Mouse (Mus musculus) layer of hippocampus, postnatal 10 days (tissue): ENCODE data around the gene Gm8909. TPM values are rescaled to one million over a fixed set of nuclear protein-coding genes. Genes with fewer than 3 reads are reported as not detected.
A peak's percentile ranks its signal among the peaks of the same experiment; 100 is the strongest.
"Not testable (repeated sequence)": the region's sequence is repeated elsewhere in the genome, so short reads cannot be mapped to it uniquely, and the experiment has no call there.

Experiments
- DNase-seq, 2 experiments: peaks; one replicate each; pipeline ENCODE4 v3.0.0; 2021; ENCODE audit warnings: low spot score in 2 of 2
- long read RNA-seq: library from polyadenylated mRNA; stranded (forward); transcript quantifications from one replicate; pipeline ENCODE4 v2.0.0, GENCODE M21; 2023
- total RNA-seq, 2 experiments: library from RNA; stranded (reverse); gene quantifications; 2 replicates each; pipeline ENCODE4 v1.2.3; 2021

The Gm8909 gene
- not detected for total RNA-seq
- long read RNA-seq, result 0 reads

DNA sequence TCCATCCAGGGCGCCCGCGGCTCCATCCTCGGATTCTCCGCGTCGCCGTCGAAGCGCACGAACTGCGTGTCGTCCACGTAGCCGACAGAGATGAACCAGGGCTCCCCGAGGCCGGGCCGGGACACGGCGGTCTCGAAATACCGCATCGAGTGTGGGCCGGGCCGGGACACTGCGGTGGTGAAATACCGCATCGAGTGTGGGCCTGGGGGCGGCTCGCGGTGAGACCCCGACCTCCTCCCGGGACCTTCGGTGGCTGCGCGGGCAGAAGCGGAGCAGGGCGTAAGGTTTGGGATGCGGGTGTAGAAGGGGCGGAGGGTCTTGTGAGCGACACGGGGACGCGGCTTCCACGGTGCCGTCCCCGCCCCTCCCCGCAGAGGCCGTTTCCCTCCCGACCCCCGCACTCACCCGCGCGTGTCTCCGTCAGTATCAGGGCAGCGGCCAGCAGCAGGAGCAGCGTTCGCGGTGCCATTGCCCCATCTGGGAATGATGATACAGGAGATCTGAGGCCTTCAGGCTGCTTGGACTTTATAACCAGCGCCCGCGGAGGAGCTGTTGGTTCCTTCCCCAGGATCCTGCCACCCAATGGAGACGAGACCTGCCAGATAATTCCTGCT lies at the start of gene Gm8909:
Gene Gm8909, minus strand, starts transcription at position 499 of the 614 bp plus-strand sequence.
- DNase-seq, result no peak

DNA sequence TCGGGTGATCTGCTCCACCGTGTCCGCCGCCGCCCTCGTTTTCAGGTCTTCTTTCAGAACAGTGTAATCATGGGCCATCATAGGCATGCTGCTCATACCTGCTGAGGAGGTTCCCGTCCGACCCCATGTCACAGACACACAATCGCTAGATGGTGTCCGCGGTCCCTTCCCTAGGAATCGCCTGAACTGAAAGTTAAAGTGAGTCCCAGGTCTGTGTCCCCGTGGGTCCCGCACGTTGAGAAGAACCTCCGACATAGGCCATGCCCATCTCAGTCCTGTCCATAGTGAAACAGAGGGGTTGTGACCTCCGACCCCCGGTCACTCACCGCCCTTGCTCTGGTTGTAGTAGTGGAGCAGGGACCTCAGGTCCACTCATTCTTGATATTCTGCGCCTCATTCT lies 47.2 kb upstream of the Gm8909 start:
- no peak for DNase-seq

DNA sequence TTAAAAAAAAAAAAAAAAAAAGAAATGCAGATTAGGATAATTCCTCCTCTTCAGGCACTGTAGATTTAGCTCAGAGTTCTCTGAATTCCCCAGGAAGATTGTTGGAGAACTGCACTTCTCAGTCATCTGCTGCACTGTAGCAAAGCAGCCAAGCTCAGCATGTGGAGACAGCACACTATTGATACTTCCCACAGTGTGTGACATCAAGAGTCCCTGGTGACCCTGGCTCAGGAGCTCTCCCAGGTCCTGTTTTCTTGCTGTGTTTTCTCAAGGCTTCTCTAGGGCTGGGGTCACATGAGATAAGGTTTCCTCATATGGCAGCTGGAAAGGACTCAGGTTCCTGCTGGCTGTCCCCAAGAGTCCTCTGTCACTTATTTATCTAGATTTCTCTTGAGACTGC lies 38.5 kb upstream of the Gm8909 start:
- no peak for DNase-seq

DNA sequence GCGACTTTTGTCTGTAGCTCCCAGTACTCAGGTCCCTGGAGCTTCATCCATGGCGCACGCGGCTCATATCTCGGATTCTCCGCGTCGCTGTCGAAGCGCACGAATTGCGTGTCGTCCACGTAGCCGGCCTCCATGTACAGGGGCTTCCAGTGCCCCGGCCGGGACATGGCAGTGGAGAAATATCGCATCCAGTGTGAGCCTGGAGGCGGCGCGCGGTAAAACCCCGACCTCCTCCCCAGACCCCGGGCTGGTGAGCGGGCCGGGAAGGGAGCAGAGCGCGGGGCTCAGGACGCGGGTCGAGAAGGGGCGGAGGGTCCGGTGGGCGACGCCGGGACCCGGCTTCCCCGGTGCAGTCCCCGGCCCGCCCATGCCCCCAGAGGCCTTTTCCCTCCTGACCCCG lies 37.5 kb upstream of the Gm8909 start:
- no peak for DNase-seq

DNA sequence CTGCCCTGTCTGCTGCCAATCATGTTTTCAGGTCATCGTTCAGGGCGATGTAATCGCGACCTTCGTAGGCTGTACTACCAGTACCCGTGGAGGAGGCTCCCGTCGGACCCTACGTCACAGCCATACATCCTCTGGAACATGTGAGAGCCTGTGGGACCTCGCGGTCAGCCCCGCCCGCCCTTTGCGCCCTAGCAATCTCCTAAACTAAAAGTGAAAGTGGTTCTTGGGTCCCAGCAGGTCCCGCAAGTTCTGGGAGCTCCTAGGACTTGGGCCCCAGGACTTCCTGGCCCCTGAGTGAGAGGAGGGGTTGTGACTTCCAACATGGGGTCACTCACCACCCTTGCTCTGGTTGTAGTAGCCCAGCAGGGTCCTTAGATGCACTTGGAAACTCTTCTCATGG lies 37.1 kb upstream of the Gm8909 start:
- no peak for DNase-seq

DNA sequence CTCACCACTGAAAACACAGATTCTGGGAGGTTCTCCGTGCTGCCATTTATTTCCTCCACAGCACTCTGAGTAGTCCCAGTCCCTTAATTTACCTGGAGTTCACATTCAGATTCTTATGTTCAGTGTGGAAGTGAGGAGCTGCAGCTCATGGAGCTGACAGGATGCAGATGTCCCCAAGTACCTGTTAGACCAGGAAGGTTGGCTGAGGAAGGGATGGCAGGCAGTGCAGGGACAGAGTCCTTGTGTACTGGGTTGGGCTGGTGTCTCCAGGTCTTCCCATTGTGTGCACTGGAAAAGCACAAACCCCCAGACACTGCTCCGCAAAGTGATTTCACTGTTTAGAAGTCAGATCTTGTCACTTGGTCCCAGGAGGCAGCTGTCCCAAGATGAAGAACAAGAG lies 33.5 kb upstream of the Gm8909 start:
- no peak for DNase-seq

DNA sequence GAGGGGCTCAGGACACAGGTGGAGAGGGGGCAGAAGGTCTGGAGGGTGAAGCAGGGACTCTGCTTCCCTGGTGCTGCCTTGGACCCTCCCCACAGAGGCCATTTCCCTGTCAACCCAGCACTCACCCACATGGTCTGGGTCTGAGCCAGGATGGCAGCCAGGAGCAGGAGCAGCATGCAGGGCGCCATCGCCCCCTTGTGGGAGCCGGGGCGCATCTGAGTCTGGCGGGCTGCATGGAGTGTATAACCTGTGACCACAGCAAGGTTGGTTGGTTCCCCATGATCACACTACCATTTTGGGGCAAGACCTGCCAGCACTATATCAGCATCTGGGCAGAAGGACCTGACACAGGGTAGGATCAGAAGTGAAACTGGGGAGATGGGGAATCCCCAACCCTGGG lies 30.0 kb upstream of the Gm8909 start:
- DNase-seq, result no peak

- DNase-seq, result no peak
Observed at GRCm38 (mm10) chr17:36194471-36194870, 26.1 kb upstream of the Gm8909 start.

DNA sequence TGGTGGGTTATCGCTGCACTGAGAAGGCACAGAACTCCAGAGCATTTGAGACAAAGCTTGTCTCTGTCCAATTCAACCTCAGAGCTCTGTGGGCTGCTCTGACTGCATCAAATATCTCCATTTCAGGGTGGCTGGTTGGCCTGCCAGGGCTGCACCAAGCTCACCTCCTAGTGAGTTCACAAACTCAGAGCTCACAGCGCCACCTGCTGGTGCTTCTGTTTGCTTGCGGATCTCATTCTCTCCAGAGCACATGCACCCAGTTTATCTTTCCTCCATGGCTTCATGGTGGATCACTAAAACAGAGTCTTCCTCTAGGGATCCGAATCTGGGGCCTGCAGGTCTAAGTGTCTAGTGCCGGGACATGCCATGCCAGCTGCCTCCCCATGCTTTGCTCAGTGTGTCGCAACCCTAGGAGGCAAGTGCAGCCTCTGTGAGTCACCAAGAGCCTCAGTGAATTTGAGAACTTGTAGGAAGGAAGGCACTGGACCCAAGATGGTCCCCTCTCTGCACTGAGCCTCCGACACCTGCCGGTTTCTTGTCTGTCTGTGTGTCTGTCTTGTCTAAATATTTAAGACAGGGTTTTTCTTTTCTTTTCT lies 25.3 kb upstream of the Gm8909 start:
- DNase-seq, result peak; percentile 68 to 77

GRCm38 (mm10) chr17:36192371-36192770 lies 24.0 kb upstream of the Gm8909 start:
- no peak for DNase-seq

DNA sequence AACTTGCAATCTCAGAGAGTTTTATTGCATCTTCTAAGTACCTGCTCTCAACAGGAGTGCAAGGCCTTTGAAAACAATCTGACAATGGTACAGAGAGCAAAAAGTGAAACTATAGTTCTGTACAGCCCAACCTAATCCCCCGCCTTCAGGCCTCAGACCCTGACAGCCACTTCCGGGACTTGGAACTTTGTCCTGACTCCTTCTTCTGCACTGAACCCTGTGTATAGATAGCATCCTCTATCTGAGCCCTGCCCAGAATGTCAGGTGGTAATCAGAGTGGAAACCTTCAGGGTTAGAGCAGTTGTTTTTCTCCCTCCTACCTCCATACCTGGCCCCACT lies 21.8 kb upstream of the Gm8909 start, which contains the start of gene H2-T3:
Gene H2-T3, minus strand, starts transcription at position 119 of the 339 bp plus-strand sequence.
- no peak for DNase-seq

DNA sequence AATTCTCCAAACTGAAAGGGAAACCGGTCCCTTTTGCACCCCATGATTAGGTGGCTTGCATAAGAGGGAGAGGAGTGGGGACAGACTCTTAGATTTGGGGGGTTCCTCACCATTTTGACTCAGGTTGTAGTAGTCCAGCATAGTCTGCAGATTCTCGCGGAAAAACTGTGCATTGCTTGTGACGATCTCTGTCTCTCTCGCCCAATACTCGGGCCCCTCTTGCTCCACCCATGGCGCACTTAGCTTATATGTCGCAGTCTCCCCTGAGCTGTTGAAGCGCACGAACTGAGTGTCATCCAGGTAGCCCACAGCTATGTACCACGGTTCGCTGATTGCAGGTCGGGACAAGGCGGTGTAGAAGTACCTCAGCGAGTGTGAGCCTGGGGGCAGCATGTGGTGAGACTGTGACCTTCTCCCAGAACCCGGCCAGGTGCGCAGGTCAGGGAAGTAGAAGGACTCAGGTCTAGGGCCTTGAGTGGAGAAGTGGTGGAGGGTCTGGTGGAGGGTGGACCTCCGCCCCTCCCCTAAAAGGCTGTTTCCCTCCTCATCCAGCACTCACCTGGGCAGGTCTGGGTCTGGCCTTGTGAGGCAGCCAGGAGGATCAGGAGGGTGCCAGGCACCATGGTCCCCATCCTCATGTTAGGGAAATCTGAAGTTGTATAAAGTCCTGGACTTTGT lies 21.3 kb upstream of the Gm8909 start:
- DNase-seq, result no peak

GRCm38 (mm10) chr17:36187540-36187939 lies 19.2 kb upstream of the Gm8909 start:
- DNase-seq, result no peak

DNA sequence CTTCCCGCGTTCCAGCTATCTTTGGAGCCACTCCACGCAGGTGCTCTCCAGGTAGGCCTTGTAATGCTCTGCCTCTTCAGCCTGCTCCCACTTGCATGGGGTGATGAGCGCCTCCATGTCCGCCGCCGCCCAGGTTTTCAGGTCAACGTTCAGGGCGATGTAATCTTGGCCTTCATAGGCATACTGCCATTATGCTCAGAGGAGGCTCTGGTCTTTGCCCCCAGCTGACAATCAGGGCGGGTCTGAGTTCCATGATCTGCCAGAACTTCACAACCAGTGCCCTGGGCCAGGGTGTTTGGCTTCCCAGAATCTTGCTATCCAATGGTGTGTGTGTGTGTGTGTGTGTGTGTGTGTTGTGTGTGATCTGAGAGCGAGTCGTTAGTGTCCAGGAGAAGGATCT lies 13.9 kb upstream of the Gm8909 start:
- no peak for DNase-seq

DNA sequence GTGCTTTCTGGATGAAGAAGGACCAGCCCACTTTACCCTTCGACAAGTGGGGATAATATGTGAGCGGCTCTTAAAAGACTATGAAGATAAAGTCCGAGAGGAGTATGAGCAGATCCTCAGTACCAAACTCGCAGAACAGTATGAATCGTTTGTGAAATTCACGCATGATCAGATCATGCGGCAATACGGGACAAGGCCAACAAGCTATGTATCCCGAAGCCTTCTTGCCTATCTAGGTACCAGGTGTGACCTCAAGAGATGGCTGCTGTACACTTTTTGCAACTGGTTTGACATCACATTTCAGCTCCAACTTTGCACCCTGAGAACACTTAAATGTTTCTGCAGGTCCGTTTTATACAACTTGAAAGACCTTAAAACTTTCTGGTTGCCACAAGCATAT lies 11.1 kb upstream of the Gm8909 start:
- DNase-seq, result not testable (repeated sequence)

DNA sequence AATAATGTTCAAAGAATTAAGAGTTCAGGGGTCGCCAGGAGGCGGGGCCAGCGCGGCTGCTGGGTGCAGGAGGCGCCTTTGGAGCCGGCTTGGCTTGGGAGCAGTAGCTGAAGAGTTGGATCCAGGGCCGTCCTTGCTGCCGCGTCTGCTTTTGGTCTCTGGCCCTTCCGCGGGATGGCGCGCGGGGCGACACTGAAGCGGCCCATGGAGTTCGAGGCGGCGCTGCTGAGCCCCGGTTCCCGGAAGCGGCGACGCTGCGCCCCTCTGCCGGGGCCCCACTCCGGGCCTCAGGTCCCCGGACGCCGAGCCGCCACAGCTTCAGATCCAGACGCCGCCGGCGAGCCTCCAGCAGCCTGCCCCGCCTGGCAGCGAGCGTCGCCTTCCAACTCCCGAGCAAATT lies 10.6 kb upstream of the Gm8909 start:
- not testable (repeated sequence) for DNase-seq

GRCm38 (mm10) chr17:36176132-36176531 lies 7.8 kb upstream of the Gm8909 start:
- not testable (repeated sequence) for DNase-seq

DNA sequence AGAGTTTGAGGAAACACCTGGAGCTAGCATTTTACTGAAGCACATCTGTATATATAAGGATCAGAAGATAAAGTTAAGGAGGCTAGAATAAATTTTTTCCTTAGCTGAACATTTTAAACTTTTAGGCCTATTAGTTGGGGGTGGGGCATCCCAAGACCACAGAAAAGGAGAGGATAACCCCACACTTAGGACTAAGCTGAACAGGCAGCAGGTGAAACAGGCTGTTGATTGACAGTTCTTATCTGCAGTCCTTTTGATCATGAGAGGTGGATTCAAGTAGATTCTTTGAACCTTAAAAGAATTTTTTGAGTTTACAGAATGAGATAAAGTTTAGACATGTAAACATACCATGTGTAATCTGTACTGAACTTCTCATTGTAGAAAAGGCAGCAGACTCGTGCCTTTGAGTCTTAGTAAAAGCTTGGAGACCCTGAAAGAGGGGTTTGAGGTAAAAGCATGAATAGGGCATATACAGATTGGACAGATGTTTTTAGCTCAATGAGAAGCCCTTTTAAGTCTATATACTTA lies 2.0 kb upstream of the Gm8909 start:
- no peak for DNase-seq

DNA sequence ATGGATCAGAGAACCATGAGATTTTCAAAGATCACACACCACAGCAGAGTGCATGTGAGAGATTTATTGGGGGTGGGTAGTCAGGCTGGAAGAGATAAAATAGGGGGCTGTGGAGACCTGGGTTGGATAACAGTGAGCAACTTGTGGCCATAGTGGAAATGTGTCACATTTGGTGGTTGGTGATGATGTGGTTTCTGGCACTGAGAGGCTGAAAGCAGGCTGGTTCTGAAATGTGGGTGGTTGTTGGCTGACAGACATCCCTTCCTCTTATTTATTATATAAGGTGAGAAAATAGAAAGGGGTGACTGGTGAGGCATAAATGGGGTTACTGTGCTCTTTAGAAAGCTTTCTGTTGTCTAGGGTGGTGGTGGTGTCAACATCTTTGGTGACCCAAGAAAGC lies 1.4 kb upstream of the Gm8909 start:
- no peak for DNase-seq

GRCm38 (mm10) chr17:36169094-36169493 lies 757 bp upstream of the Gm8909 start:
- DNase-seq, result not testable (repeated sequence)

DNA sequence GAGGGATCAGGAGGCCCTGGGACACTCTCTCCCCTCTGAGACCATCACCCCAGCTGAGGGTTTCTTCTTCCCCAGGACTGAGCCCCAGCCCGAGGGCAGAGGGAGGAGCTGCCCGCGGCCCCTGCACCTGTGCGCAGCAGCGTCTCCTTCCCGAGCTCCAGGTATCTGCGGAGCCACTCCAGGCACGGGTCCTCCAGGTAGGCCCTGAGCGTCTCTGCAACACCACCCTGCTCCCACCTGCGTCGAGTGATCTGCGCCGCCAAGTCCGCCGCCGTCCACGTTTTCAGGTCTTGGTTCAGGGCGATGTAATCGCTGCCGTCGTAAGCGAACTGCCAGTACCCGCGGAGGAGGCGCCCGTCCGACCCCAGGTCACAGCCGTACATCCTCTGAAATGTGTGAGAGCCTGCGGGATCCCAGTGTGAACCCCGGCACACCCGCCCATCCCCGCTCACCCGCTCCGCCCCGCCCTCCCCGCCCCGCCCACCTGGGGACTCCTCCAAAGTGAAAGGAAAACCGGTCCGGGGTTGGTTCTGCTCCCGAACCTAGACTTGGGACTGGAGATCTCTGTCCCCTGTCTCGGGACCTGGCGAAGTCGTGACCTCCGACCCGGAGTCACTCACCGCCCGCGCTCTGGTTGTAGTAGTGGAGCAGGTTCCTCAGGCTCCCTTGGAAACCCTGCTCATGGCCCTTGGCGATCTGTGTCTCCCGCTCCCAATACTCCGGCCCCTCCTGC lies 865 bp downstream of the Gm8909 start:
- no peak for DNase-seq

GRCm38 (mm10) chr17:36166901-36167300 lies 1.4 kb downstream of the Gm8909 start:
- DNase-seq, result not testable (repeated sequence)
